Mouse (Mus musculus) urinary bladder, postnatal 10 days (tissue): ENCODE data around the gene Amh.

Source experiments
- DNase-seq: peaks from one replicate; pipeline ENCODE4 v3.0.0; 2022; ENCODE audit warnings: low spot score

Gene Amh

DNA sequence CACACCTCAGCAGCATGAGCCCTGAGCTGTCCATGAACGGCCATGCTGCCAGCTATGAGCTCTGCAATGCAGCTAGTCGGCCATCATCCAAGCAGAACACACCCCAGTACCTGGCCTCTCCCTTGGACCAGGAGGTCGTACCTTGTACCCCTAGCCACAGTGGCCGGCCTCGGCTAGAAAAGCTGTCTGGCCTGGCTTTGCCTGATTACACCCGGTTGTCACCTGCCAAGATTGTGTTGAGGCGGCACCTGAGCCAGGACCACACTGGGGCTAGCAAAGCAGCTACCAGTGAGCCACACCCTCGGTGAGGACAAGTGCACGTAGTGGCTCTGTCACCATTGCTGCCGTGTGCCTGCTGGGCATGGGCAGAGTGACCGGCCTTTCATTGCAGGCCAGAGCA is 19.1 kb upstream of the Amh start:
- no peak for DNase-seq

GRCm38 (mm10) chr10:80787517-80787916 is 17.5 kb upstream of the Amh start:
- DNase-seq, result no peak

- DNase-seq, result no peak
Measured at GRCm38 (mm10) chr10:80790761-80791404, 14.2 kb upstream of the Amh start.

GRCm38 (mm10) chr10:80791476-80792174 is 13.4 kb upstream of the Amh start:
- no peak for DNase-seq

- DNase-seq, result no peak
Measured at GRCm38 (mm10) chr10:80792175-80793032, 12.6 kb upstream of the Amh start.

DNA sequence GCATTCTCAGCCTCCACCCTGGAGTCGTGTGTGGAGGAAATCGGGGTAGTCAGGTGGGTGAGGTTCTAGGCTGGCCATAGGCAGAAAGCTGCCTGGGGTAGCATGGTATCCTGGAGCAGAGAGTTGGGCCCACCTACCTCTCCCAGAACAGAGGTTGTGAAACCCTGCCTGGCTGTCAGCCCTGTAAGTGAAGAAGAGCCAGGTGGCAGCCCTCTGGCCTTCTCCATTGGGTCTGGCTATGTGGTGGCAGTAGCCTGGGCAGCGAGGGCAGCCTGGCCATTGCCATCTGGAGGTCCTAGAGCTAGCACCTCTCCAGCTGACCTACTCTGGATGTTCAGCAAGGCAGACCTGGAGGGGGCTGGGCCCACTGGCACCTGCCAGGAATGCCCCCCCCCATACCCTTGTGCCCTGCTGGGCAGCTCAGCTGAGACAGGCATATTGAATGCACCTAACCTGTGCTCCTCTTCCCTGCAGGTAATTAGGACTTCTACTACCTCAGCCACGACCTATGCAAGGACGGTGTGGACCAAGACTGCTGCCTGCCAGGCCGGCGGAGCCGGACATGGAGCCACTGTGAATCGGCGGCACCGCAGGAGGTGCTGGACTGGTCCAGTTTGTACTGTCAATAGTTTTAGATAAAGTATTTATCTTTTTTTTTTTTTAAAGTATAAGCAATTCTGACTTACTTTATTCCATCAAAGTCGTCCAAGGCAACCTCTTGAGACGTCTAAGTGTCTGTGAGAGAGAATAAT is 11.8 kb upstream of the Amh start:
- no peak for DNase-seq

- no peak for DNase-seq
Measured at GRCm38 (mm10) chr10:80793803-80794202, 11.2 kb upstream of the Amh start.

DNA sequence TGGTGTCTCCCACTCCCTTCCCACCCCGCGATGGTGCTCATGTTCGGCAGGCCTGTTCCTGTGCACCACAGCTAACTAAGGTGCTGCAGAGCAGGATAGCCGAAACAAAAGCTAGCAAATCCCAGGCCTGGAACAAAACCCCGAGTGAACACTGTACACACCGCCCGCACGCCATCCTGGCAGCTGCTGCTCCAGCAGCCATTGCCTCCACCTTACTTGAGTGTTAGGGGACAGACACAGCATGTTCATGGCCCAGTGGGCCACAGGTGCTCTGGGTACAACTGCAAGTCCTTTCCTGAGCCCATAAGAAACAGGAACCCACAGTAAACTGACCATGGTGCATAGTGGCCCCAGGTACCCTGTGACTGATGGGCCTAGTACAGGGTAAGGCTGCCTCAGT is 10.3 kb upstream of the Amh start:
- no peak for DNase-seq

DNA sequence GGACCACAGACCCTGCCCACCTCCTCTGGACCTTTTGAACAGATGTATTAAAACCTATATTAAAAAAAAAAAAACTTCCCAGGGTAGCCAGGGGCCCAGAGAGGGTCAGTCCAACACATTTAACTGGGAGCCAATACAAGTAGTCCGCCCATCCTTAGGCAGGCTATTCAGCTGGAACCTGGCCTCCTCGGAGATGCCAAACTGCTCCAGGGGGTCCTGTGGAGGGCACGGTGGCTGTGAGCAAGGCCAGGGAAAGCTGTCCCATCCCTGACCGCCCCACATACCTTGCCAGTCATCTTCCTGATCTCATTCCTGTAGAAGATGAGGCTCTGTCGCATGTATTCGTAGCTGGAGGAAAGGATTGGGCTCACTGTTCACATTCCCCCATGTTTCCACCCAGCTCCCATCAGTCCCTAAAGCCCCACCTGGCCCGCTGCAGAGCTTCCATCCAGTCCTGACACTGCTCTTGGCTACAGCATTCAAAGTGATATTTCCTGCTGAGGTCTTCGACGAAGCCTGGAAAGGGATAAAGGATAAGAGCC is 8.7 kb upstream of the Amh start:
- no peak for DNase-seq

GRCm38 (mm10) chr10:80797186-80798149 is 7.6 kb upstream of the Amh start:
- DNase-seq, result no peak

- DNase-seq, result peak; percentile 77
Measured at GRCm38 (mm10) chr10:80798150-80799006, 6.7 kb upstream of the Amh start, which contains the start of the genes Sf3a2 and Plekhj1. Gene Sf3a2, plus strand, starts transcription at chr10:80798198. Gene Plekhj1, minus strand, starts transcription at chr10:80798626.

DNA sequence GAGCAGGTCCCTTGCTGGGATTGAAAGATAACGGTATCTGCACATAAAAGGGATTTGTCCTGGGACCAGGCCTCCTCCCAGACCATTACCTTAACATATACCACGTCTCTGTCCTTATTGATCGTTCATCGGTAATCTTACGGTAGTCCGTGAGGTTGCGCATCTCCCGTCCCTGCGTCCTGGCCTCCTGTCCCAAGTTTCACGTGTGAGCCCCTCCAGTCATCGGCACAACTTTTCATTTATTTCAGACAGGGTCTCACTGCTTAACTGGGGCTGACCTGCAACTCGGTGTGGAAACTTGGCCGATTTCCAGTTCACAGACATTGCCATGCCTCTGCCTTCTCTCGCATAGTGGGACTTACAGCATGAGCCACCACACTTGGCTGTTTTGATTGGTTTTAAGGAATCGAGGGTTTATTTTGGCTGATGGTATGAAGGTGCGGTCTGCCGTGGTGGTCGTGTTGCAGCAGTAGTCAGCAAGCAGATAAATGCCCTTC is 5.9 kb upstream of the Amh start:
- no peak for DNase-seq

DNA sequence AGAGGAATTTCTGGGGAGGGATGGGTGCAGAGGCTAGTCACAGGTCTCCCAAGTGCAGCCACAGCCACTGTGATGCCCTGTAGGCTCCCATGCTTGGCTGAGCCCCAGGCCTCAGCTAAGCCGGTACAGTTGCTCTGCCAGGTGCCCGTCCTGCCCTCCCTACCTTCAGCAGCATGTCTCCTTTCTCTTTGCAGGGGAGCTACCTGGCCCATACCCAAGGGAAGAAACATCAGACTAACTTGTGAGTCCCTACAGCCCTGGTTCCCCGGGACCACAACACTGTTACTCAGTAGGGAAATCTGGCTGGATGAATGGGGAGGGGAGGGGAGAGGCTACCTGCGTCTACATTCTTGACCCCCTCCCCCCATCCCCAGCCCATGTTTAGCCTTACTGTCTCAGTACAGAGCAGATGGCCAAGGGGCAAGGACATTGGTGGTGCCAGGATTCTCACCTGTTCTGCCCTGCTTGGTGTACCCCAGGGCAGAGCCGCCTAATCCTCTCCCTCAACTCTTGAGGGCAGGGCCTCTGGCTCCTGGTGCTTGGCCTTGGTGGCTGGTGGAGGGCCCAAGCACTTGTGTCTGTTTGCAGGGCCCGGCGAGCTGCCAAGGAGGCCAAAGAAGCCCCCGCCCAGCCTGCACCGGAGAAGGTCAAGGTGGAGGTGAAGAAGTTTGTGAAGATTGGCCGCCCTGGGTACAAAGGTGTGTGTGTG is 2.7 kb upstream of the Amh start:
- DNase-seq, result no peak

DNA sequence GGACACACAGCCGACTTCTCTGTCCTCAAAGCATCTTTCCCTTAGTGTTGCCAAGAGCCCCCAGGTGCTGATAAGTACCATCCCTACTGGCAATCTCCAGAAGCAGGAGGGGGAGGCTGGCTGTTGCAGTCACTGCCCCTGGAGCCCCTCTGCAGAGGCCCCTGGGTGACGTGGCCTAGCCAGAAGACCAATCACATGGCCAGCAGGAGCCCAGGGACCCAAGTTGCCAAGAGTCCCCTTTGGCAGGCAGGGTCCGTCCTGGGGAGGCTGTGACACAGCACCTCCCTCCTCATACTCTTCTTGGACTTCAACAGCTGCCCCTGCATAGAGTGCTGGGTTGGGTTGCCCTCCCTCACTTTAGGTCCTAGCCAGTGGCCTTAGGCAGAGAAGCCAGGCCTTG is 2.0 kb upstream of the Amh start:
- DNase-seq, result no peak

DNA sequence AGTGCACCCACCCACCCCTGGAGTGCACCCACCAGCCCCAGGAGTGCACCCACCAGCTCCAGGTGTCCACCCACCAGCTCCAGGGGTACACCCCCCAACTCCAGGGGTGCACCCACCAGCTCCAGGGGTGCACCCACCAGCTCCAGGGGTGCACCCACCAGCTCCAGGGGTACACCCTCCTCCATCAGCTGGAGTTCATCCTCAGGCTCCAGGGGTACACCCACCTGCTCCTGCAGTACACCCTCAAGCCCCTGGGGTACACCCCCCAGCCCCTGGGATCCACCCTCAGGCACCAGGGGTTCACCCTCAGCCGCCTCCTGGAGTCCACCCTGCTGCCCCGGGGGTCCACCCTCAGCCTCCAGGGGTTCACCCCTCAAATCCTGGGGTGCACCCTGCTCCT is 703 bp upstream of the Amh start:
- no peak for DNase-seq

- no peak for DNase-seq
Measured at GRCm38 (mm10) chr10:80805322-80805721, 279 bp downstream of the Amh start.

- DNase-seq, result peak; percentile 52
Measured at GRCm38 (mm10) chr10:80805925-80806324, 882 bp downstream of the Amh start.

GRCm38 (mm10) chr10:80806341-80807056 is 1.5 kb downstream of the Amh start:
- no peak for DNase-seq
